Mouse (Mus musculus): ENCODE measurements at regions not wholly inside any gene's neighbourhood (a gene's known extent, or its start where the extent isn't known, plus 50 kb on each side); places are given as distances from the start of the nearest gene placed in this dataset.

DNA sequence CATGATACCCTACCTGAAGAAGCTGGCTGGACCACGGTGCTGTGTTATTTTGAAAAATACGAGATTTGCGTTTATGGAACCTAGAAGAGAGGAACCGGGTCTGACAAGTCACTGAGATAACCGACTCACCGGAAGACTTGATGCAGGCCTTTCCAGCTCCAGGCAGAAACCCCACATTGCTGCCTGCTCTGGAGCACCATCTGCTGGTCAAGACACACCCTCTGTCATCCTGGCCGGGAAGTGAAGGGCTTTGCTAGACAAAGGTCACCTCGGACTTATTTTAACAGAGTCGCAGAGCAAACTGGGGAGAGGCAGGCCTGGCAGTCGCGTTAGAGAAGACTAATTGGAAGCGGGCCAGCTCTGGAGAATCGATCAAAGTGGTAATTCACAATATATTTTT, 497.4 kb upstream of the Pkn2 start:
- ATAC-seq (ENCODE audit: insufficient read depth), result no peak
- TF ChIP-seq EP300 (IDR thresholded peaks at IDR 0.05; ENCODE audit: low read depth) (no peak), CTCF (IDR thresholded peaks at IDR 0.05; ENCODE audit: low read depth) (peak; percentile 77)
- no peak overlapping the region for H3K4me2 ChIP-seq (ENCODE audit: low read depth)

DNA sequence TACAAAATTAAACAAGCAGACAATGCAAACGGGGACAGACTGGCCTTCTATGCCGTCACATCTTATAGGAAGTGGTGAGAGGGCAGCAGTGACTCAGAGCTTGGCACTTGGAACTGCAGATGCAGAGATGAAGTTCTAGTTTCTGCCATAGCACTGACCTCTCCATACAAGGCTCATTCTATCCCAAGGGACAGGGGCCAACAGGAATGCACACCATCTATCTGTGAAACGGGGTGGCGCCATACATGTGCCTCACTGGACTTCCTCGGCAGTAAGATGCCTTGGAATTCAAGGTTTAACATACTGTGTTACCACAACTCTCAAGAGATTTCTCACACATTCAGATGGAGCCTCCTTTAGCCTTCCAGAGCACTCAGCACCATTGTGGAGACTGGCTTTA, 495.6 kb upstream of the Pkn2 start:
- no peaks in the 10 kb centered on the region for H3K4me1 ChIP-seq (replicated peaks; ENCODE audit: control insufficient read depth in 2 of 2, insufficient read depth in 2 of 2, low read length in 1 of 2)
- no peak overlapping the region for H3K4me3 ChIP-seq (ENCODE audit: insufficient read depth in 1 of 2, low read depth in 2 of 2, low read length in 2 of 2)
- H3K9ac ChIP-seq (replicated peaks), result no peak overlapping the region
- ATAC-seq (ENCODE audit: insufficient read depth) (no peak), DNase-seq (ENCODE audit: low read depth in 3 of 3, low spot score in 3 of 3) (no peak)
- no peaks in the 10 kb centered on the region for H3K27me3 ChIP-seq (ENCODE audit: control insufficient read depth, insufficient read depth, low read length)
- H3K9me3 ChIP-seq (ENCODE audit: control insufficient read depth, low read length), result no peaks in the 10 kb centered on the region
- H3K27ac ChIP-seq, result no peak overlapping the region
- no peaks in the 10 kb centered on the region for H3K36me3 ChIP-seq (replicated peaks; ENCODE audit: control insufficient read depth, insufficient read depth, low read depth)
- WGBS (ENCODE audit: insufficient replicate concordance), result 66% methylated on average over 5 of the region's 5 CpGs
- TF ChIP-seq CTCF (IDR thresholded peaks at IDR 0.05; ENCODE audit: low read depth) (no peak), EP300 (IDR thresholded peaks at IDR 0.05; ENCODE audit: low read depth) (no peak)
- no peak overlapping the region for H3K4me2 ChIP-seq (ENCODE audit: low read depth)

More for the DNA sequence above, 497.4 kb upstream of the Pkn2 start:
- Histone ChIP-seq H3K27ac (no peak overlapping the region), H3K9me3 (ENCODE audit: control insufficient read depth, low read length) (no peaks in the 10 kb centered on the region), H3K4me3 (ENCODE audit: insufficient read depth in 1 of 2, low read depth in 2 of 2, low read length in 2 of 2) (no peak overlapping the region), H3K9ac (replicated peaks) (no peak overlapping the region), H3K36me3 (replicated peaks; ENCODE audit: control insufficient read depth, insufficient read depth, low read depth) (no peaks in the 10 kb centered on the region), H3K27me3 (ENCODE audit: control insufficient read depth, insufficient read depth, low read length) (no peaks in the 10 kb centered on the region), H3K4me1 (replicated peaks; ENCODE audit: control insufficient read depth in 2 of 2, insufficient read depth in 2 of 2, low read length in 1 of 2) (no peaks in the 10 kb centered on the region)
- peak; percentile 9 to 18 (median 16) for DNase-seq (ENCODE audit: low read depth in 3 of 3, low spot score in 3 of 3)
- WGBS (ENCODE audit: insufficient replicate concordance), result 12% methylated on average over 13 of the region's 13 CpGs

DNA sequence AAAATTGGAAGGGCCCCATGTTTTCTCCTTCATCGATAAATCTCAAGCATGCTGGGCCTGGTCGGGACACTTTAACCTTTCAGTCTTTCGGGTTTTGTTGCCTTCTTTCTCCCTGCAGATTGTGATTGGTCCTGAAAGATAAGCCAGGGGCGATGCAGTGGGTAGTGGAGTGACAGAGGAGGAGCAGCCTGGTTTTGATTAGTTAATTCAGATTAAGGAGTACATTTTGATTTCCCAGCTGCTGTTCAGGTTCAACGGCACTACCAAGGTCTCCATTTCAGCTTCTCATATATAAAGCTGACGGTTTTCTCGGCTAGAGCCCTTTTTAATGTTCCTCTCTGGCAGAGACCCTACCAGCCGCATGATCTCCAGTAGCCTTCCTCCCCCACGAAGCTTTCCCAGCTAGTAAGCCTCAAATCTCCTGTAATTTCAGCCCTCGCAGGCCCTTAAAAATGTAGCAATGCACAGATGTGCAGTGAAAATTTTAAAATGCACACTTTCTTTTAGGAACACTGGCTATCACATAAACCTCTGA, 493.8 kb upstream of the Pkn2 start:
- H3K9me3 ChIP-seq (ENCODE audit: control insufficient read depth, low read length), result no peaks in the 10 kb centered on the region
- no peak overlapping the region for H3K4me2 ChIP-seq (ENCODE audit: low read depth)
- H3K4me1 ChIP-seq (replicated peaks; ENCODE audit: control insufficient read depth in 2 of 2, insufficient read depth in 2 of 2, low read length in 1 of 2), result no peaks in the 10 kb centered on the region
- DNase-seq (ENCODE audit: low read depth in 3 of 3, low spot score in 3 of 3), result no peak
- H3K4me3 ChIP-seq (ENCODE audit: insufficient read depth in 1 of 2, low read depth in 2 of 2, low read length in 2 of 2), result no peak overlapping the region
- H3K9ac ChIP-seq (replicated peaks), result no peak overlapping the region
- H3K27me3 ChIP-seq (ENCODE audit: control insufficient read depth, insufficient read depth, low read length), result no peaks in the 10 kb centered on the region
- H3K36me3 ChIP-seq (replicated peaks; ENCODE audit: control insufficient read depth, insufficient read depth, low read depth), result no peaks in the 10 kb centered on the region
- H3K27ac ChIP-seq, result no peak overlapping the region
- ATAC-seq (ENCODE audit: insufficient read depth), result no peak
- WGBS (ENCODE audit: insufficient replicate concordance), result 58% methylated on average over 10 of the region's 10 CpGs
- TF ChIP-seq CTCF (IDR thresholded peaks at IDR 0.05; ENCODE audit: low read depth), result no peak
- TF ChIP-seq EP300 (IDR thresholded peaks at IDR 0.05; ENCODE audit: low read depth), result no peak

- Histone ChIP-seq H3K4me1 (replicated peaks; ENCODE audit: control insufficient read depth in 2 of 2, insufficient read depth in 2 of 2, low read length in 1 of 2) (no peaks in the 10 kb centered on the region), H3K9ac (replicated peaks) (no peak overlapping the region), H3K4me2 (ENCODE audit: low read depth) (no peak overlapping the region), H3K27me3 (ENCODE audit: control insufficient read depth, insufficient read depth, low read length) (no peaks in the 10 kb centered on the region), H3K27ac (no peak overlapping the region), H3K9me3 (ENCODE audit: control insufficient read depth, low read length) (no peaks in the 10 kb centered on the region), H3K4me3 (ENCODE audit: insufficient read depth in 1 of 2, low read depth in 2 of 2, low read length in 2 of 2) (no peak overlapping the region), H3K36me3 (replicated peaks; ENCODE audit: control insufficient read depth, insufficient read depth, low read depth) (no peaks in the 10 kb centered on the region)
- 54% methylated on average over 1 of the region's 1 CpGs for WGBS (ENCODE audit: insufficient replicate concordance)
- ATAC-seq (ENCODE audit: insufficient read depth) (no peak), DNase-seq (ENCODE audit: low read depth in 3 of 3, low spot score in 3 of 3) (no peak)
- no peak for TF ChIP-seq EP300 (IDR thresholded peaks at IDR 0.05; ENCODE audit: low read depth)
Observed at GRCm38 (mm10) chr3:143373501-143373900, 491.7 kb upstream of the Pkn2 start.

DNA sequence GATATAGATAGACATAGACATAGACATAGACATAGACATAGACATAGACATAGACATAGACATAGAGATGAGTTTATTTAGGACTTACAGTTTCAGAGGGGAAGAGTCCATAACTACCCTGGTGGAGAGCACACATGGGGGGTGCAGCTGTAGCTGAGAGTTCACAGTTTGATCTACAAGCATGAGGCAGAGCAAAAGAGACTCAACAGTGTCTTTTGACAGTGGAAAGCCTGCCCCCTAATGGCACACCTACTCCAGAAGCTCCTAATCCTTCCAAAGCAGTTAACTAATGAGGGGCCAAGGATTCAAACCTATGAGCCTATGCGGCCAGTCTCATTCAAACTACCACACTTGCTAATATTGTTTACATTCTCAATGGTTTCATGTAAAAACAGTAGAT, 487.2 kb upstream of the Pkn2 start:
- H3K36me3 ChIP-seq (replicated peaks; ENCODE audit: control insufficient read depth, insufficient read depth, low read depth), result no peaks in the 10 kb centered on the region
- no peak overlapping the region for H3K9ac ChIP-seq (replicated peaks)
- DNase-seq (ENCODE audit: low read depth in 3 of 3, low spot score in 3 of 3), result no peak
- H3K9me3 ChIP-seq (ENCODE audit: control insufficient read depth, low read length), result no peaks in the 10 kb centered on the region
- no peaks in the 10 kb centered on the region for H3K27me3 ChIP-seq (ENCODE audit: control insufficient read depth, insufficient read depth, low read length)
- TF ChIP-seq CTCF (IDR thresholded peaks at IDR 0.05; ENCODE audit: low read depth) (no peak), EP300 (IDR thresholded peaks at IDR 0.05; ENCODE audit: low read depth) (no peak)
- H3K4me1 ChIP-seq (replicated peaks; ENCODE audit: control insufficient read depth in 2 of 2, insufficient read depth in 2 of 2, low read length in 1 of 2), result no peaks in the 10 kb centered on the region
- no peak for ATAC-seq (ENCODE audit: insufficient read depth)
- H3K27ac ChIP-seq, result no peak overlapping the region
- 68% methylated on average over 1 of the region's 1 CpGs for WGBS (ENCODE audit: insufficient replicate concordance)
- H3K4me3 ChIP-seq (ENCODE audit: insufficient read depth in 1 of 2, low read depth in 2 of 2, low read length in 2 of 2), result no peak overlapping the region
- no peak overlapping the region for H3K4me2 ChIP-seq (ENCODE audit: low read depth)
